Mouse (Mus musculus) hindlimb bud, embryonic 11.5 days (tissue): Measurements from ENCODE around the gene Slc25a41.
A peak's percentile ranks its signal among the peaks of the same experiment; 100 is the strongest.

ENCODE experiments used
- DNase-seq: peaks from one replicate; pipeline ENCODE4 v3.0.0-alpha.2; 2012; ENCODE audit warnings: low read depth, low spot score; ENCODE audit errors: extremely low spot score

Gene Slc25a41

DNA sequence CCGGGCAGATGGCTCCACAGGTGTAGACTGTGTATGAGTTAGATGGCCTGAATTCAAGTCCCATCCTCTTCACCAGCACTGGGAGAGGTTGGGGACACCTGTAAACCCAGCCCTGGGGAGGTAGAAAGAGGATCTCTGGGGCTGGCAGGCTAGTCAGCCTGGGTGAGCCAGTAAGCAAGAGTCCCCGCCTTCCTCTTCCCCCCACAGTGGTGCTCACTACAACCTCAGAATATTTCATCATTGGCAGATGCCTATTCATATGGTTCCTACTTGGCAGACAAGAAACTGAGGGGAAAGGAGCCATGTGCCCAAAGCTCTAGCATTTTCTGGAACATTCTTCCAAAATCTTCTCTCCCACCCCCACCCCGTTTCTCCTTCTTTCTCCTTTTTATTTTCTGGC, 7.4 kb upstream of the Slc25a41 start:
- no peak for DNase-seq

DNA sequence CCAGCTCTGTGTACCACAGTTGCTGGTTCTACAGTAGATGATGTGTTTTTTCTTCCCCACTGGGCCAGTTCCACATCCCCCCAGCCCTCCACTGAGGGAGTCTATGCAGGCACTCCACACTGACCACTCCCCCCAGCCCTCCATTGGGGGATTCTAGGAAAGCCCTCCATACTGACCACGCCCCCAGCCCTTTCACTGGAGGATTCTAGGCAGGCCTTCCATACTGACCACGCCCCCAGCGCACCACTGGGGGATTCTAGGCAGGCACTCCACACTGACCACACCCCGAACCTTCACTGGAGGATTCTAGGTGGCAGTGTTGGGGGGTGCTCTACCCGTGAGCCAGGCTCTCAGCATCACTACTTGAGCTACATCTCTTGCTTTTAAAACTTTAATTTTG, 6.0 kb upstream of the Slc25a41 start:
- no peak for DNase-seq

DNA sequence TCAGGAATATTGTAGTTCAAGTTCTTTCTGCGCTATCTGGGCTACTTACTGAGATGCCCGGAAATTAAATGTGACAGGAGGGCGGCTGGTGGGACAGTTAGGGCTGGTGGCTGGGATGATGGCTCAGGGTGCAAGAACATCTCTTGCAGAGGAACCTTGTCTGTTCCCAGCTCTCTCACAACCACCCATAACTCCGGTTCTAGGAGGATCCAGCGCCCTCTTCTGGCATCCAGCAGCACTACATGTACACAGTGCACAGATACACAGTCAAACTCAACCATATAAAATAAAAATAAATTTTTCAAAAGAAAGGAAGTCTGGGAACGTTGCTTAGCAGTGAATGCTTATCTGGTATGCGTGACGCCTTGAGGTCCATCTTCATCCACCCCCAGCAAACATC, 2.5 kb downstream of the Slc25a41 start:
- no peak for DNase-seq

DNA sequence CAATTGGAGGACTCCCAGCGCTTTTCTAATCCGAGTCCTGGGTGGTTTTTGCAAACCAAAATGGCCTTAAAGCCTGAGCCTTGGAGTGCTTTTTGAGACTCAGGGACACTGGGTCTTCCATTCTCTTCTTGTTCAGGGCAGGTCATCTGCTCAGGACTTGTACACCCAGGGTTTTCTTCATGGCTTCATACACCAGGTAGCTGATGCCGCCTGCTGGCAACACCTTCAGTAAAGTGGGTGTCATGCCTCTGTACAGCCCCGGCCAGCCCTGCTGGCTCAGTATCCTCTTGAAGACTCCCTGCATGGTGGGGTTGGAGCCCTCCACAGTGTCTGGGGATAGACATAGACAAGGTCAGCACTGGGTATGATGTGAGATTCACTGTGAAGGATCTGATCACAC, 8.6 kb downstream of the Slc25a41 start:
- no peak for DNase-seq

DNA sequence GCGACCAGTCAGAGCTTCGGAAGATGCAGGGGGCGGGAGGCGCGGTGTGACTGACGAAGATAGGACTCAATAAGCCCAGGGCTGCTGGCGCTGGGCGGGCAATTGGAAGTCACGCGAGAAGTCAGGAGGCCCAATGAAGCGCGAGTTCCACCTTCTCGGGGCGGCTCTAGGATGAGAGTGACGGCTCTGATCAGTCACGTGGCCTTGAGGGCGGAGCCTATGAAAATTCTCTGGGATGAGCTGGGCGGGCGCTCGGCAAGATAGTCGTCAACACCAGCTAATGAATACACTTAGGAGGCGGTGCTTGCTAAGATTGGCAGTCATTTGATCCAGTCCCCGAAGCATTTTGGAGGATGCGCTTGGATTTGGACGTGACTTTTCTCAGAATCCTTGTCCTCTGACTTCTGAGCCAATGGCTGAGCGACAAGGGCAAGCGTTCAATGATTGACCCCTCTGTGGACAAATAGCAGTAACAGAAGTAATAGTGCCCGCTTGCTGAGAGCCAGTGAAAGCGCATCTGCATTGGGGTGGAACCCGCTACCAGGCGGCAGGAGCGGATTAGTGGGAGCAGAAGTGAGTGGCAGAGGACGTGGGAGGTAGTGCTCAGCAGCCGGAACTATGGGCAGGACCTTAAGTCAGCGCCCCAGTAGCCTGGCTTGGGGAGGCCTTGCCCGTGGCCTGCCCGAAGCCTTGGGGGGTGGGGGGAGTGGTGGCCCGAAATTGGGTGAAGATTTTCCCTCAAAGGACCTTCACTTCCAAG, 9.6 kb downstream of the Slc25a41 start:
- DNase-seq: peak; percentile 99

DNA sequence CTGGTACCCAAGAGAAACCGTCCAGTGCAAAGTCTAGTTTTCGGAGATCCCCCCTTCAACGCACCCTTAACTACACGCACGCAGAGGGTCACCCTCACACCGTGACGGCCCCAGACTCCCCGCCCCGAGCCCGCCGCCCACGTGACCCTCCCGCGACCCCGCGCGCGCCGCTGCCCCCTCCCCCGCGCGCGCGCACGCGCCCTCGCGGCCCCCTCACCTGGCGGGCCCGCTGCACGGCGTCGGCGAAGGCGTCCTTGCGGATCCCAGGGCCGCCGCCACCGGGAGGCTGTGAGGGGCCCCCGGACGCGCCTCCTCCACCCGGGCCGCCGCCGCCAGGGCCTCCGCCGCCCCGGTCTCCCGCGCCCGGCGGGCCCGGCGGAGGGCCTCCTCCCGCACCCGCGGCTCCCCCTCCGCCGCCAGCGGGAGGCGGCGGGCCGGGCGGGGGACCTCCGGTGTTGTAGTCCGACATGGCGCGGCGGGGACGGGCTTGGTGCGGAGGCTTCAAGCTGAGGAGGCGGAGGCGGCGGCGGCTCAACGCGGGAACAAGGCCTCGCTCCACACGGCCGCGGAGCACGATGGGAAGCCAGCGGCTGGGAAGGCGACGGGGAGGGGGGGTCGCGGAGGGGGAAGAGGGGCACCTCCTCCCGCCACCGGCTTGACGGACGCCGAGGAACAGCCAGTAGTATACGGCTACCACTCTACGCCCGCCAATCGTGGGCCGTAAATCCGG, 10.4 kb downstream of the Slc25a41 start, which contains the start of gene Khsrp:
Khsrp (minus strand) TSS at position 592 of the 730 bp plus-strand sequence.
- DNase-seq: no peak

DNA sequence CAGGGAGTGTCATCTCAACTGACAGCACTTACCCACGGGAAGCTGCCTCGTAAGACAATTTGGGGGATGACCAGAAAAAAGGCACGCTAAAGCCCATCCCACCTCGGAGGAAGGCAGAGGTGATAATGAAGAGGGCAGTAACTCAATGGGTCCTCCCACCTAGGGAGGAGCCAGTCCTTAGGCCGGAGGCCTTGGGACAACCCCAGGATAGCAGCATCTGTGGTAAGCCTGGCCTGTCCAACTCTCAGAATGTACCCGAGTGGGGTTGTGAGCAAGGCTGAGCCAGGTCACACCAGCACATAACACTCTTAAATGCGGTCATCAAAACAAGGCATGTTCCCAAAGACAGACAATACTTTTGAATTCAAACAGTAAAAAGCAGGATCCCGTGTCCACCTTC, 11.8 kb downstream of the Slc25a41 start:
- DNase-seq: no peak

DNA sequence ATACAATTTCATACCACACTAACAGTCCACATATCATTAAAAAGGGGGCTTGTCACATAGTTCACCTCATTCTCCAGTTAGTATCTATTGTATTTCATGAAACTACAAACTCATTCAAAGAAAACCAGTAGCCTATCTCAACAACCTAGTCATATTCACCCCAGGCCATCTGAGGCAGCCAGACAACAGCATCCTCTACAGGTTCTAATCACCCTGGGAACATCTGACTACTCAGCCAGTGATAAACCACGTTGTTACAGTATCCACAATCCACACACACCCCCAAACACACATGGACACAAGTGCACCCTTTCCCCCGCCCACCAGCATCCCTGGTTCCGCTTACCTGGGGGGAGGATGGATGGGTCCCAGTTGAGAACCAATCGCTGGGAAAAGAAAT, 14.0 kb downstream of the Slc25a41 start:
- no peak for DNase-seq

DNA sequence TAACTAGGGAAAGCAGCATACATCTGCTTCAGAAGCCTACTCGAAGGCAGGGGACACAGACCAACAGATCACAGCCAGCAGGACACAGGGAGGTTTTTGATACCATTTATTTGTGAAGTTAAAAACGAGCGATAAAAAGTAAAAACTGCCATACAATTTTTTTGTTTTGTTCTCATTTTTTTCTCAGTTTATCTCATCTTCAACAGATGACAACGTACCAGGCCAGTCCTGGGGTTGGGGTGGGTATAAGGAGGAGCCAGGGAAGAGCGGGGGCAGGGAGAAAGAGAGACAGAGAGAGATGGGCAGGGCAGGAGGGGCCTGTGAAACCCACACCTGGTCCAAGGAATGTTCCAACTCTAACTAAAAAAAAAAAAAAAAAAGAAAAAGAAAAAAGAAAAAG, 20.5 kb downstream of the Slc25a41 start:
- no peak for DNase-seq

DNA sequence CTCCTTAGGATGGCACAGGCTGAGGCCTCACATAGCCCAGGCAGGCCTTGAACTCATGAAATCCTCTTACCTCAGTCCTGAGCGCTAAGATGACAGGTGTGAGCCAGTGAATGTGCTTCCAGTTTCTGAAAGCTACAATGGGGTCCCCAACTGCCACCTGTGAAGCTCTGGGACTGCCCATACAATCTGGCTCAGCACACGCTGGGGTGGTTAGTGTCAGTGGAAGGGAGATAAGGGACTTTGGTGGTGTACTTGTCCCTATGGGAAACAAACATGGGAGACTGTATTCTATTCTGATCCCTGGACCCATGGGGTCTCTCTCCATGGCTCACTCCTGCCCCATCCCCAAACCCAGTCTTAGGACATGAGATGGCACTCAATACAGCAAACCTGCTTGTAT, 21.8 kb downstream of the Slc25a41 start:
- DNase-seq: no peak

DNA sequence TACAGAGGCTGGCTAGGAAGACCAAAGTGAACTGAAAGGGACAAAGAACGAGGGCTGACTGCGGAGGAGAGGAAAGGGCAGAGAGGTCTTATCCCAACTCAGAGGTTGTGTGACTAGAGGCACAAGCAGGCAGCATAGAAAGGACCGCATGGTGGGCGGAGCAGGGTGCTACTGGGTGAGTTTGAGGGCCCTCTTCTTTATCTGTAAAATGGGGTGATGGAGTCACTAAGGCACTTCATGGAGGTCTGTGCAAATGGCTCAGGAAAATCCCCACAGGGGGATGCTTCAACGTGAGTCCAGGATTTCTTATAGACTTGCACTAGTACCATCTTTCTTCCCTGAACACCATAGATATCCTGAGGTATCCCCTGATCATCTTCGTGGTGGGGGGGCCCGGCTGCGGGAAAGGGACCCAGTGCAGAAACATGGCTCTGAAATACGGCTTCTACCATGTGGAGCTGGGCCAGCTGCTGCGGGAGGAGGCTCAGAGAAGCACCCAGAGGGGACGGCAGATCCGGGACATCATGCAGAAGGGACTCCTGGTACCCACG, 29.1 kb downstream of the Slc25a41 start:
- no peak for DNase-seq

DNA sequence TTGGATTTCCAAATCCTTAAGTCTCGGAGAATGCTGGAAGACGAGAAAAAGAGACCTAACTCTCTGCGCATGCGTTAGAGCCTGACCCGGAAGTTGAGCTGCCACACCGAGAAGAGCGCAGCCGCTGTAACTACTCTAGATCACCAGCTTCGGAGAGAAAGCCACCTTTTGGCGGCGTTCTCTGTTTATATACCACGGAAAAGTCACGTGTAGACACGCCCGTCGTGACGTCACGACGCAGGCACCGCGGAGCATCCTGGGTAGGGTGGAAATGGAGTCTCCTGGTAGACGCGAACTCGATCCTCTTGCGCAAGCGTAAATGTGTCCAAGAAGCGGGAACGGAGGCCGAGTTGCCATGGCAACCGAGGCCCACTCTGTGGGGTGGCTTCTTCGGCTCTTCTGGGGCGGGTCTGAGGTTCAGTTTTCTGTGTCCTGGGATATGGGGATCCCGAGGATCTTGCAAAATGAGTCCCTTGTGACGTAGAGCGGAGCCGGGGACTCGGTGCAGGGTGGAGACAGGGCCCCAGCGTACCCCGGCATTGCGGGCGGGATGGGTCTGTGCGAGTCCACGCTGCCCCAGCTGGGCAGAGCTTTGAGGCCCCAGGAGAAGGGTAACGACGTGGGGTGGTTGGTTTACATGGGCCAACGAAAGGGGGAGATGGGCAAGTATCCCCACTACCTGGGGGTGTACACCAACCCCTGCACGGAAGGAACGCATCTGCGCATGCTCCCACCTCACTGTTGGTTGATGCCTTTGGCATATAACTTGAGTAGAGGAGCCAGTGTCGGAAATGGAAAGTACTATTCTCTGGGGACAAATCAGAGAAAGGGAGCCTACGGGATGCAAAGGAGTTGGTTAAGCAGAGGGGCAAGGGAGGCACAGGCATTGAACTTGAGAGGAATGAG, 30.0 kb downstream of the Slc25a41 start, which contains the start of the genes Gtf2f1 and Gm17949:
Gtf2f1 (minus strand) TSS at position 53 of the 906 bp plus-strand sequence.
Gm17949 (plus strand) TSS at position 234 of the 906 bp plus-strand sequence.
- peak; percentile 99 for DNase-seq

DNA sequence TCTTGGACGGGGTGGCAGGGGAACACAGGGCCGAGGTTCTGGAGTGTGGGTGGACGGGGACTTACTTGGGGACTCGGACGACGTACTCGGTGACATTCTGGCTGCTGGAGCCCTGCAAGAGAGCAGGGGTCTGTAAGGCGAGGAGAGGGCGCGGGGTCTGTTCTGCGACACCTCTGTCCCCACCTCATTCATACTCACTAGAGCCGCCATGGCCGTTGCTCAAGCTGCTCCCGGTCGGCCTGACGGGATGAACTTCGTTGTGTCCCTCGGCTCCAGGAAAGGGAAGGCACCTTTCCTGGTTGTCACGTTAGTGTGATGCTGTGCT, 30.6 kb downstream of the Slc25a41 start:
- no peak for DNase-seq

DNA sequence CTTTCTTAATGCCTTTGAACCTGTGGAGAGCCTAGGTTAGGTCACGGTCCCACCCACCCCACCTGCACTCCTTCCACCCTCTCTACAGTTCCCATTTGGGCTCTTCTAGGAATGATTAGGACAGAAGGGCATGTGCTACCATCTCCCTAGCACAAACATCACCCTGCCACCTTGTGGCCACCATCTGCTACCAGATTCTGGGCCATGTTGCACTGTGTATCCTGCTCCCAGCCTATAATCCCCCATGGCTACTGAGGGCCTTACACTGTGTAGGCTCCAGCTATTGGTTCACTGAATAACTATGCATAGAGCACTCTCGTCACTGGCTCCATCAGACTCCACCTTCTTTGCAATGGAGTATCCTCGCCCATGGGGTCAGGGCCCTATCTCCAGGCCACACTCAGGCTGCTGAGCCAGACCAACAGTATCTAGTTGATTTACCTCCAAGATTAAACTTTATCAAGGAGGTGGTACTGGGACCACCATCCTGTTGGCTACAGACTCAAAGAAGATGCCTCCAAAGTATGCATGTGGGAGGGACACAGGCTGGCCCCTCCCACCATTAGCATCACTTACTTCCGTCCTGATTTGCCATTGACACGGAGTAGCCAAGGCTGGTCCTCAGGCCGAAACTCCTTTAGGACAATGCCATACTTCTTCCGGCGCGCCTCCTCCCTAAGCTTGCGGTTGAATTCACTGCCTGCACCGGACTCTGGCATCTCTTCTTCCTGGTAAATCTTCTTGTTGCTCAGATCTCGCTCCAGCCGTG, 34.1 kb downstream of the Slc25a41 start:
- DNase-seq: no peak

DNA sequence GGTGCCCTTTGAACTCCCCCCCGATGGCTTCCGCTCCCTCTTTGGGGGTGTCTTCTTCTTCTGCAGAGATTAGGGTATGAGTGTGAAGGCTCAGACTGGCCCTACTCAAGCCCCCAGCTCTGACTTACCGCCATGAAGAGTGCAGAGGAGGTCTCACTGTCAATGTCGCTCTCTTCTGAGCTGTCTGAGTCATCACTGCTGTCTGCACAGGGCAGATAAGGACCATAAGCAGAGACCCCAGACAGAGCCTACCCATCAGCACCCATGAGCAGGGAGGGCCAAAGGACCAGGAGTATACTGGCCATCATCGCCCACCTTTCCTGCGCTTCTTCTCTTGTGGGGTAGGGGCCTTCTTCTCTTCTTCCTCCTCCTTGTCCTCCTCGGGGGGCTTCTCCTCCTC, 37.5 kb downstream of the Slc25a41 start:
- DNase-seq: no peak

DNA sequence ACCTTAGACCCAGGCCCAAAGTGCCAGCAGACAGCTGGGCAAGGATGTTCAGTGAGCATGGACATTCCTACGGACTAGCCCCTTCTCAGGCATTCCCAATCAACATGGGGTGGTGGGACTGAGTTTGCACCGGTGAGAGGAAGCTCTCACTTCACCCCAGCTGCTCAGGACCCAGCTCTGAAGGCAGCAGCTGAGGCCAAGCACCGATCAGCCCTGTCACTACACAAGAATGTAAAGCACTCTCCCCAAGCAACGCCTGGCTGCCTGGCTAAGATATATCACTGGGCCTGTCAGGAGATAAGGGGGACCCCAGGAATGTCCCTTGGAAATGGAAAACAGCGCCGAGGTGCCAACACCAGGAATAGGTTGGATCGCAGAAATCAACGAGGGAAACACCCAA, 40.2 kb downstream of the Slc25a41 start:
- DNase-seq: no peak

DNA sequence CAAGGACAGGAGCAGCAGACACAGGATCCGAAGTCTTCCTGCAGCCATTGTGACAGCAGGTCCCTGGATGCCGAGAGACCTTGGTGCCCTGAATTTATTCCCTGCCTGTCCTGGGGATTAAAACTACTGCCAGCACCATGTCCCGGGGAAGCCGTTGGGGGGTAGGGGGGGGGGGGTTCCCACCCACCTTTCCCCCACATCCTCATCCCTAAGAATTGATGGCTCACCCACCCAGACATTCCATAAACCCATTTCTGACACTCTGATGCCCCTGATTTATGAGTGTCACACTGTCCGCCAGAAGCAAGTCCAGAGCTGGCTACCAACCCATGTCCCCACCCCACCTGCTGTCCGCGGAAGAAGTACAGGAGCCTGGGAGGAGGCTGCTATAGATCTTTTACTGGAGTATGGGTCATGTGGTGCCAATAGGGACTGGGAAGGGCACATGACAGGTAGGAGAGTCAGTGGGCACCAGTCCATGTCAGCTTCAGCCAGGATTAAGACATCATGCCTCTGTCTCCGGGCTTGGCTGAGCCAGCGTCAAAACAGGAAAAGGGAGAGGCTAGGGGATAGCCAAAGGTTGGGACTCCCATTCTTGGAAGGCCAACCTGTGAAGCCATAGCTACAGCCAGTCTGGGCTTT, 41.4 kb downstream of the Slc25a41 start, which contains the start of gene Pspn:
Pspn (minus strand) TSS at position 51 of the 642 bp plus-strand sequence.
- DNase-seq: no peak

DNA sequence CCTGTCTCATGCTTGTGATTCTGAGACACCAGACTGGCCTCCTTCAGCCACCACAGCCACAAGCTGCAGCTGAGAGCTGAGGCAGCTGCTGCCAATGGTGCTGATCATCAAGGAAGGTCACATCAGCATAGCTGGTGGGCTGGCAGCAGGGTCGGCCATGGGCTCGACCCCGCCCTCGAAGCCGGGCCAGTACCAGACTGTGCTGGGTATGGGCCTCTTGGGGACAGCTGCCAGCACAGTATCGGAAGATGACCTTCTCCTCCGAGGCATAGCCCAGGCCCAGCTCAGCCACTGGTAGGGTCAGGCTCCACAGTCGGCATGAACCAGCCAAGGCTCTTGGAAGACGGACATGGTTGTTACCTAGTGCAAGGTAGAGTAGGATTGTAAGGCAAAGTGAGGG, 42.0 kb downstream of the Slc25a41 start:
- DNase-seq: no peak

DNA sequence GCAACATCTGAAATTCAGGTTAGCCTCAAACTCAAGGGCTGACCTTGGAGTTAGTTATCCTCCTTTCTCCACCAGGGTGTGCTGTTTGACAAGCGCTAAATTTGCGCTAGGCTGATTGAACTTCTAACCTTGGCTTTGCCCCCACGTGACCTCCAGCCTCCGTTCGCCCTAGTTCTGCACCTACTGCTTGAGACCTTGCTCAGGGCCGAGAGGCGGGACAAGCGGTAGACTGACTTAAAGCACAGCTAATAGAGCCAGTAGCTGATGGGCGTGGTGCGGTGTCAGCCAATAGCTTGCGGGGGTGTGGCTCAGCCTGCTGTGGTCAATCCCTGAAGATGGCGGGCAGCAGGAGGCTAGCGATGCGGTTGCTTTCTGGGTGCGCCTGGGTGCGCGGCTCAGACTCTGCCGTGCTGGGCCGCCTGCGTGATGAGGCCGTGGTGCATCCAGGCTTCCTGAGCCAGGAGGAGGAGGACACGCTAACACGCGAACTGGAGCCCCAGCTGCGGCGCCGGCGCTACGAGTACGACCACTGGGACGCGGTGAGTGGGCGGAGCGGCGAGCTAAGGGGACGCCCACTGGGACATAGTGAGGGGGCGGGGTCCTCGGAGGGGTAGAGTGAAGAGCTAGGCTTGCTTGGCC, 44.3 kb downstream of the Slc25a41 start, which contains the start of gene Alkbh7:
Alkbh7 (plus strand) TSS at position 311 of the 639 bp plus-strand sequence.
- DNase-seq: peak; percentile 95
